Mouse (Mus musculus) right cerebral cortex, postnatal 36 days (tissue): Measurements from ENCODE around the gene Grhl1.
A peak's percentile ranks its signal among the peaks of the same experiment; 100 is the strongest.
"Not testable (repeated sequence)": the region's sequence is repeated elsewhere in the genome, so short reads cannot be mapped to it uniquely, and the experiment has no call there.

Source experiments
- DNase-seq, 2 experiments: peaks; one replicate each; pipeline ENCODE4 v3.0.0; 2022; ENCODE audit warnings: low spot score in 2 of 2, mixed read lengths in 1 of 2

Gene Grhl1

GRCm38 (mm10) chr12:24571523-24572392 lies at the start of gene Grhl1:
TSS of gene Grhl1 (plus strand) at chr12:24572283.
- peak; percentile 90 to 93 for DNase-seq

GRCm38 (mm10) chr12:24525065-24525464 lies 47.0 kb upstream of the Grhl1 start:
- DNase-seq: not testable (repeated sequence)

- no peak for DNase-seq
Measured at GRCm38 (mm10) chr12:24536390-24536789, 35.7 kb upstream of the Grhl1 start.

GRCm38 (mm10) chr12:24537201-24537600 lies 34.9 kb upstream of the Grhl1 start:
- DNase-seq: no peak

- peak in 1 of 2 experiments; percentile 22 for DNase-seq
Measured at GRCm38 (mm10) chr12:24537965-24538364, 34.1 kb upstream of the Grhl1 start.

GRCm38 (mm10) chr12:24541426-24542154 lies 30.5 kb upstream of the Grhl1 start:
- DNase-seq: peak; percentile 16 to 23

GRCm38 (mm10) chr12:24547686-24548085 lies 24.4 kb upstream of the Grhl1 start:
- no peak for DNase-seq

GRCm38 (mm10) chr12:24548885-24549284 lies 23.2 kb upstream of the Grhl1 start:
- DNase-seq: no peak

- DNase-seq: no peak
Measured at GRCm38 (mm10) chr12:24552531-24552930, 19.6 kb upstream of the Grhl1 start.

GRCm38 (mm10) chr12:24555976-24556375 lies 16.1 kb upstream of the Grhl1 start:
- no peak for DNase-seq

- no peak for DNase-seq
Measured at GRCm38 (mm10) chr12:24563395-24563960, 8.6 kb upstream of the Grhl1 start.

- no peak for DNase-seq
Measured at GRCm38 (mm10) chr12:24565311-24565710, 6.8 kb upstream of the Grhl1 start.

- no peak for DNase-seq
Measured at GRCm38 (mm10) chr12:24567606-24568005, 4.5 kb upstream of the Grhl1 start.

- DNase-seq: peak in 1 of 2 experiments; percentile 30
Measured at GRCm38 (mm10) chr12:24572421-24573274, 565 bp downstream of the Grhl1 start.

GRCm38 (mm10) chr12:24573275-24573580 lies 1.1 kb downstream of the Grhl1 start:
- no peak for DNase-seq

GRCm38 (mm10) chr12:24574870-24575269 lies 2.8 kb downstream of the Grhl1 start:
- DNase-seq: no peak

- no peak for DNase-seq
Measured at GRCm38 (mm10) chr12:24580452-24580851, 8.4 kb downstream of the Grhl1 start.

- no peak for DNase-seq
Measured at GRCm38 (mm10) chr12:24580996-24581683, 9.1 kb downstream of the Grhl1 start.

- no peak for DNase-seq
Measured at GRCm38 (mm10) chr12:24583653-24584052, 11.6 kb downstream of the Grhl1 start.

GRCm38 (mm10) chr12:24584835-24585234 lies 12.8 kb downstream of the Grhl1 start:
- DNase-seq: peak; percentile 39 to 53

GRCm38 (mm10) chr12:24586193-24586592 lies 14.1 kb downstream of the Grhl1 start:
- DNase-seq: no peak
